Mouse (Mus musculus) bone marrow, adult 2 months (tissue): ENCODE measurements at regions not wholly inside any gene's neighbourhood (a gene's known extent, or its start where the extent isn't known, plus 50 kb on each side); places are given as distances from the start of the nearest gene placed in this dataset.

Source experiments
- H3K27ac ChIP-seq: fragments of 200-500 bp; 2 replicates; pipeline ENCODE4 v1.5.1; 2012; ENCODE audit warnings: low read depth, mild to moderate bottlenecking, control low read depth, inconsistent platforms, low read length; ENCODE audit not compliant: control insufficient read depth, poor library complexity, insufficient read depth
- H3K4me1 ChIP-seq: fragments of 200-500 bp; 2 replicates; pipeline ENCODE4 v1.6.1; 2011; ENCODE audit warnings: low read length; ENCODE audit not compliant: control insufficient read depth, insufficient read depth
- H3K4me3 ChIP-seq: fragments of 200-500 bp; replicated peaks from 2 replicates; pipeline ENCODE3; 2011; ENCODE audit warnings: mild to moderate bottlenecking, low read depth, low read length, control low read depth; ENCODE audit not compliant: control insufficient read depth
- CTCF ChIP-seq: fragments of 200-500 bp; IDR thresholded peaks from 2 replicates; pipeline ENCODE4 v1.5.1; 2011; ENCODE audit warnings: low read length, control low read depth; ENCODE audit not compliant: control insufficient read depth, insufficient read depth
- POLR2A ChIP-seq: fragments of 200-500 bp; IDR thresholded peaks from 2 replicates; pipeline ENCODE4 v1.6.1; 2011; ENCODE audit warnings: low read depth, mild to moderate bottlenecking, control low read depth, low read length, borderline replicate concordance; ENCODE audit not compliant: control insufficient read depth
- whole genome bisulfite sequencing: fragments of 180-500 bp; shearing (Covaris S2); methylation state at CpG from one replicate; pipeline ENCODE4 v1.1.7; 2018; 5-methylcytosine and 5-hydroxymethylcytosine counted together

GRCm38 (mm10) chr6:147944940-147945676, 102.0 kb upstream of the Far2 start:
- no peak overlapping the region for H3K4me3 ChIP-seq
- TF ChIP-seq CTCF: no peak
- TF ChIP-seq POLR2A: no peak
- 78% methylated on average over 4 of the region's 4 CpGs for WGBS
- H3K4me1 ChIP-seq: no peaks in the 10 kb centered on the region
- H3K27ac ChIP-seq: no peak overlapping the region

GRCm38 (mm10) chr6:147947997-147948396, 99.1 kb upstream of the Far2 start:
- no peak overlapping the region for H3K4me3 ChIP-seq
- no peak overlapping the region for H3K27ac ChIP-seq
- 80% methylated on average over 4 of the region's 4 CpGs for WGBS
- H3K4me1 ChIP-seq: no peaks in the 10 kb centered on the region
- no peak for TF ChIP-seq CTCF
- no peak for TF ChIP-seq POLR2A

- H3K27ac ChIP-seq: no peak overlapping the region
- TF ChIP-seq POLR2A (no peak), CTCF (no peak)
- no peak overlapping the region for H3K4me3 ChIP-seq
- H3K4me1 ChIP-seq: no peaks in the 10 kb centered on the region
These were observed 95.4 kb upstream of the Far2 start for GRCm38 (mm10) chr6:147951642-147952041.

GRCm38 (mm10) chr6:147953058-147953679, 93.9 kb upstream of the Far2 start:
- TF ChIP-seq POLR2A (no peak), CTCF (no peak)
- H3K27ac ChIP-seq: no peak overlapping the region
- 67% methylated on average over 5 of the region's 5 CpGs for WGBS
- no peak overlapping the region for H3K4me3 ChIP-seq
- H3K4me1 ChIP-seq: no peaks in the 10 kb centered on the region

GRCm38 (mm10) chr6:147953753-147954152, 93.3 kb upstream of the Far2 start:
- no peaks in the 10 kb centered on the region for H3K4me1 ChIP-seq
- WGBS: 88% methylated on average over 7 of the region's 7 CpGs
- H3K4me3 ChIP-seq: no peak overlapping the region
- TF ChIP-seq CTCF (no peak), POLR2A (no peak)
- no peak overlapping the region for H3K27ac ChIP-seq

GRCm38 (mm10) chr6:147954253-147954652, 92.8 kb upstream of the Far2 start:
- Histone ChIP-seq H3K4me3 (no peak overlapping the region), H3K4me1 (no peaks in the 10 kb centered on the region), H3K27ac (no peak overlapping the region)
- 64% methylated on average over 1 of the region's 1 CpGs for WGBS
- TF ChIP-seq CTCF (no peak), POLR2A (no peak)

GRCm38 (mm10) chr6:147954967-147955830, 91.9 kb upstream of the Far2 start:
- 62% methylated on average over 7 of the region's 7 CpGs for WGBS
- Histone ChIP-seq H3K4me1 (no peaks in the 10 kb centered on the region), H3K4me3 (no peak overlapping the region), H3K27ac (no peak overlapping the region)
- TF ChIP-seq CTCF (no peak), POLR2A (no peak)

GRCm38 (mm10) chr6:147964739-147965138, 82.3 kb upstream of the Far2 start:
- Histone ChIP-seq H3K27ac (no peak overlapping the region), H3K4me3 (no peak overlapping the region), H3K4me1 (no peaks in the 10 kb centered on the region)
- TF ChIP-seq POLR2A (no peak), CTCF (no peak)
- 77% methylated on average over 4 of the region's 4 CpGs for WGBS
